Mouse (Mus musculus) macrophage (primary cell): ENCODE measurements around the gene Pik3r1. TPM values are rescaled to one million over a fixed set of nuclear protein-coding genes. Genes with fewer than 3 reads are reported as not detected.
A peak's percentile ranks its signal among the peaks of the same experiment; 100 is the strongest.

ENCODE experiments used
- H3K27ac ChIP-seq: fragments of 350-480 bp; formaldehyde crosslinking; 2 replicates; pipeline ENCODE4 v1.9.0; 2021
- H3K36me3 ChIP-seq: fragments of 350-480 bp; formaldehyde crosslinking; 2 replicates; pipeline ENCODE4 v1.9.0; 2021; ENCODE audit errors: inconsistent target
- H3K4me3 ChIP-seq: fragments of 350-480 bp; formaldehyde crosslinking; 2 replicates; pipeline ENCODE4 v1.9.0; 2021; ENCODE audit errors: inconsistent target
- H3K79me2 ChIP-seq: fragments of 350-480 bp; formaldehyde crosslinking; 2 replicates; pipeline ENCODE4 v1.9.0; 2021; ENCODE audit errors: inconsistent target
- WGBS: methylation state at CpG from one replicate; pipeline ENCODE4 v1.1.7; 2026; ENCODE audit warnings: inconsistent platforms; ENCODE audit not compliant: missing documents; 5-methylcytosine and 5-hydroxymethylcytosine counted together
- polyA plus RNA-seq: library from polyadenylated mRNA; stranded (reverse); fragments of 250-400 nt; gene quantifications from 3 replicates; pipeline ENCODE4 v1.2.4, GENCODE M21; 2018; ENCODE audit warnings: inconsistent platforms

The Pik3r1 gene
- polyA plus RNA-seq, 1 experiment from 2014 or later: 46.9 TPM

GRCm38 (mm10) chr13:101696316-101696715 lies 71.7 kb downstream of the Pik3r1 start:
- Histone ChIP-seq H3K36me3 (peaks cover 23% of the 10 kb centered on the region; the same call in 1 of the 2 replicates), H3K4me3 (no peak overlapping the region), H3K27ac (no peak overlapping the region), H3K79me2 (peaks cover 68% of the 10 kb centered on the region)
- 67% methylated on average over 3 of the region's 3 CpGs for WGBS

DNA sequence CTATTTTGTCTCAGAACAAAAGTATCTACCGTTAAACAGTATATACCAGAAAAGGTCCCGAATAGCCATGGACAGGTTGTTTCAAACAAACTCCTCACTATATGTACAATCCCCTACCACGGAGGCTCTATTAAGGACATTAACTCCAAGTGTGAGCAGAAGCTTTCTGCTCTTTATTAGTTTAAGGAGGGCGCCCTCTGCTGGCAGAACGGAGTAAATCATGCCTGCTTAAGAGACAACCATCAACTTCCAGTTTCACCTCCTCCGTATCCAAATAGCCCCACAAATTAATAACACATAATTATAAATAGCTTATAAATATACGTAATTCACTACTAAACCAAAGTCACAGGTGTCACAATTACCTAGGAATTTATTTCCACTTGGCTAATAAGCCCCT lies 72.1 kb downstream of the Pik3r1 start:
- WGBS: 11% methylated on average over 7 of the region's 7 CpGs
- no peak overlapping the region for H3K27ac ChIP-seq
- peaks cover 72% of the 10 kb centered on the region for H3K79me2 ChIP-seq
- peaks cover 21% of the 10 kb centered on the region; the same call in 1 of the 2 replicates for H3K36me3 ChIP-seq
- H3K4me3 ChIP-seq: no peak overlapping the region

- Histone ChIP-seq H3K27ac (0 out of 2 replicates have a peak overlapping the region, but pooled peaks have one; percentile 12), H3K79me2 (peaks cover 69% of the 10 kb centered on the region), H3K4me3 (peak overlapping the region; percentile 45), H3K36me3 (peaks cover 10% of the 10 kb centered on the region; the same call in 1 of the 2 replicates)
- 9% methylated on average over 44 of the region's 48 CpGs for WGBS
Observed at GRCm38 (mm10) chr13:101694496-101695251, 73.3 kb downstream of the Pik3r1 start.

- Histone ChIP-seq H3K4me3 (peak overlapping the region; percentile 45), H3K27ac (0 out of 2 replicates have a peak overlapping the region, but pooled peaks have one; percentile 12), H3K36me3 (peaks cover 7% of the 10 kb centered on the region), H3K79me2 (peaks cover 62% of the 10 kb centered on the region)
- 11% methylated on average over 12 of the region's 12 CpGs for WGBS
Observed at GRCm38 (mm10) chr13:101693967-101694495, 74.0 kb downstream of the Pik3r1 start.

DNA sequence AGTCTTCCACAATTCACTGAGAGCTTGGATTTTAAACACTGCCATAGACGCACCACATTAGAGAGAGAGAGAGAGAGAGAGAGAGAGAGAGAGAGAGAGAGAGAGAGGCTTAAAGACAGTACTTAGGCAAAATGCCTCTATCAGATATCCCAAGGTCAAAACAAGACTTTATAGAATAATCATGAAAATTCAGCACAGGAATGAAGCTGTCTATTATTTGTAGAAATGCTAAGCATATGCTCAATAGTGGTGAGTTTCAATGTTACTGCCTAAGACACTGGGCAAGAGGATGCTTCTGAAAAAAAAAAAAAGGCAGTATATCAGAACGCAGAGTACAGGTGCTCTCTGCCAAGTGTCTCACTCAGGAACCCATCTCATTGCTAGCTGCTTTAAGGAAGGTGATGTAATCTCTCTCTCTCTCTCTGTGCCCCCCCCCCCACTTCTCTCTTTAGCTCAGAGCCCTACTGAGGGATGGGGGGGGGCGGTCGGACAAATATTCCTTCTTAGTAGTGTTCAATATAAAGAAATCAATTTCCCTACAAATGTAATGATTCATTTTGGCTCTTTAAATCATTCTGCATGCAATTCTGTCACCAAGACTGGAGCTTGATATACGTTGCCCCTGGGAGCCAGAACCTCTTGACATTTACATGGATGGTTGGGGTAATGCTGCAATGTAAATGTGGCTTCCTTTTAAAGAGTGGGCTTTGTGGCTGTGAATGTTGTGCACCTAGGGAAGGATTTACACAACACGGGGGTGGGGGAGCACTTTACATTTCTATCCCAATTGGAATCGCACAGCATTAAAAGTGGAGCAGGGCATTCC lies 74.9 kb downstream of the Pik3r1 start:
- Histone ChIP-seq H3K36me3 (peaks cover 13% of the 10 kb centered on the region), H3K79me2 (peaks cover 53% of the 10 kb centered on the region), H3K27ac (no peak overlapping the region), H3K4me3 (no peak overlapping the region)
- WGBS: 56% methylated on average over 7 of the region's 7 CpGs

GRCm38 (mm10) chr13:101692239-101692784 lies 75.7 kb downstream of the Pik3r1 start:
- WGBS: 64% methylated on average over 17 of the region's 17 CpGs
- Histone ChIP-seq H3K36me3 (peaks cover 21% of the 10 kb centered on the region), H3K79me2 (peaks cover 48% of the 10 kb centered on the region), H3K27ac (no peak overlapping the region), H3K4me3 (no peak overlapping the region)

DNA sequence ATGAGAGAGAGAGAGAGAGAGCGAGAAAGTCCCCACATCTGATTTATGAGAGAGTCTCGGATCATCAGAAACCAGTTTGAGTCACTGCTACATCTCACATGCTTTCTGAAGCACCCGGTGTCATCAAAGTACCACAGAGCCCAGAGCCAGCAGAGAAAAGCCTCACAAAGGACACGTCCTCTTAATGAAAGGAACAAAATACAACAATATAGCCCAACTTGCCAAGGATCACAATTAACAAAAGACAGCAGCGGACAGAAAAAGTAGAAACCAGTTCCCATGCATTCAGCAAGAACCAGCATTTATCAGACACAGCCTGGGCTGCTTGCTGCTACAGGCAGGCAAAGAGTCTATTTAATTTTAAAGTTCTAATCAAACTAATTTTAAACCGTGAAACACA lies 76.3 kb downstream of the Pik3r1 start:
- Histone ChIP-seq H3K36me3 (peaks cover 27% of the 10 kb centered on the region), H3K27ac (no peak overlapping the region), H3K4me3 (no peak overlapping the region), H3K79me2 (peaks cover 48% of the 10 kb centered on the region)
- 79% methylated on average over 6 of the region's 6 CpGs for WGBS

- 40% methylated on average over 10 of the region's 10 CpGs for whole genome bisulfite sequencing
- H3K36me3 ChIP-seq: peaks cover 33% of the 10 kb centered on the region
- peaks cover 48% of the 10 kb centered on the region for H3K79me2 ChIP-seq
- no peak overlapping the region for H3K27ac ChIP-seq
- no peak overlapping the region for H3K4me3 ChIP-seq
Observed at GRCm38 (mm10) chr13:101690911-101691655, 76.9 kb downstream of the Pik3r1 start.

DNA sequence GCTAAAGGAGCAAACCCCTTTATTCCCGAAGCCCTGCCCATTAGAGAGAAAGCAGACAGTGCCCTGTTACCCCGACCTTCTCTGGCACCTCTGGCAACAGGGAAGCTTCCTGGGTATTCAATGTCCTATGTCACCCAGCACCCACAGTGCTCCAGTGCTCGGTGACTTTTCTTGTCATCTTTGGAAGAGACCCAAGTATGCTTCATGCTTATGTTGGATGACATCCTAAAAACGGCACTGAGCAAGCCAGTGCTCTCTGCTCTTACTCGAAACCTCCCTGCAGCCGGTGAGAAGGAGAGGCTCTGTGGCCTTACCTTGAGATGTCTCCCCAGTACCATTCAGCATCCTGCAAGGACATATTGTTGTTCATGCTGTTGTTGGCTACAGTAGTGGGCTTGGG lies 77.8 kb downstream of the Pik3r1 start:
- 66% methylated on average over 6 of the region's 6 CpGs for WGBS
- peaks cover 42% of the 10 kb centered on the region for H3K79me2 ChIP-seq
- peaks cover 42% of the 10 kb centered on the region for H3K36me3 ChIP-seq
- no peak overlapping the region for H3K27ac ChIP-seq
- H3K4me3 ChIP-seq: no peak overlapping the region

- H3K79me2 ChIP-seq: peaks cover 6% of the 10 kb centered on the region
- no peak overlapping the region for H3K27ac ChIP-seq
- H3K36me3 ChIP-seq: peaks cover 61% of the 10 kb centered on the region
- no peak overlapping the region for H3K4me3 ChIP-seq
- 86% methylated on average over 13 of the region's 13 CpGs for WGBS
Observed at GRCm38 (mm10) chr13:101686256-101686655, 81.8 kb downstream of the Pik3r1 start.

DNA sequence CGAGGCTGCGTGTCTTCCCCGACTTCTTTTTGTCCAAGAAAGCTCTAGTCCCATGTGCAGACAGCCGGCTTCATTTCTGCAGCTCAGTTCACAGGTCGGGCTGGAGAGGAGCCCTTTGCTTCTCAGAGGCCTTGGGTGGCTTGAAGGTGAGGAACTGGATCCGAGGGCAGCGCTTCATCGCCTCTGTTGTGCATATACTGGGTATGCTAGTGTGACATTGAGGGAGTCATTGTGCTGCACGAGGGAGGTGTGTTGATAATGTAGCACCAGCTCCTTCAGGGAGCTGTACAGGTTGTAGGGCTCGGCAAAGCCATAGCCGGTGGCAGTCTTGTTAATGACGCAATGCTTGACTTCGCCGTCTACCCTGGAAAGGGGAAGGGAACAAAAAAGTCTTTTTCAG lies 83.3 kb downstream of the Pik3r1 start:
- Histone ChIP-seq H3K79me2 (no peaks in the 10 kb centered on the region), H3K36me3 (peaks cover 61% of the 10 kb centered on the region), H3K4me3 (no peak overlapping the region), H3K27ac (no peak overlapping the region)
- 79% methylated on average over 14 of the region's 14 CpGs for WGBS

DNA sequence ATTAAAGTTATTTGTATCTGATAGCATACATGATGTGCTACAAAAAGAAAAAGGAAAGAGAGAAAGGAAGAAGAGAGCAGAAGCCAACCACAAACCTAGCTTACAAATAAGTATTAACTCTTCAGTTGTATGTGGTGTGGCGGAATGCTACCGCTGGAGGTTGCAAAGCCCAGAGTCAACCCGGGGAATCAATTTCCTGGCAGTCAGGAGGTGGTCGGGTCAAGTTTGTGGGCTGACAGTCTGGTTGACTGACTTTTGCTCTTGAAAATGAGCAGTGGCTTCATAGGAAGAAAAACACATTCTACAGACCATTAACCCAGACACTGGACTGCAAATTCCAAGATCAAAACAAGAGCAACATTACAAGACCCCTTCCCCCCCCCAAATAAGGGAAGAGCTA lies 85.6 kb downstream of the Pik3r1 start:
- Histone ChIP-seq H3K36me3 (peaks cover 41% of the 10 kb centered on the region), H3K79me2 (no peaks in the 10 kb centered on the region), H3K4me3 (no peak overlapping the region), H3K27ac (no peak overlapping the region)
- WGBS: 42% methylated on average over 4 of the region's 4 CpGs

DNA sequence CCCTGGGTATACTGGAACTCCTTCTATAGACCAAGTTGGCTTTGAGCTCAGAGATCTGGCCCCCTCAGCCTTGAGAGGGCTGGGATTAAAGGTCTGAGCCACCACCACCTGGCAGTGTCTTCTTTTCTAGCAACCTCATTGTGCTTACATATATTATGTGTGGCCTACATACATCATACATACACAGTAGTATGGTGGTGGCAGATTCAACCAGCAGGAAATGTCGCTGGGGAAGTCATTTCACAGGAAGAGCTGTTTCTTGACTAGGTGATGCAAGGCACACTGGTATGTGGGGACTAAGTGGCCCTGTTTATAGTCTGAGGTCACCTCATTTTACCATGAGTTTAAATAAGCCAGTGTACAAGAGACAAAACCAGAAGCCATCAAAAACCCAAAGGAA lies 87.9 kb downstream of the Pik3r1 start:
- Histone ChIP-seq H3K4me3 (no peak overlapping the region), H3K36me3 (peaks cover 18% of the 10 kb centered on the region), H3K79me2 (no peaks in the 10 kb centered on the region), H3K27ac (no peak overlapping the region)
- WGBS: no CpG with 5 or more reads among the region's 1 CpGs

DNA sequence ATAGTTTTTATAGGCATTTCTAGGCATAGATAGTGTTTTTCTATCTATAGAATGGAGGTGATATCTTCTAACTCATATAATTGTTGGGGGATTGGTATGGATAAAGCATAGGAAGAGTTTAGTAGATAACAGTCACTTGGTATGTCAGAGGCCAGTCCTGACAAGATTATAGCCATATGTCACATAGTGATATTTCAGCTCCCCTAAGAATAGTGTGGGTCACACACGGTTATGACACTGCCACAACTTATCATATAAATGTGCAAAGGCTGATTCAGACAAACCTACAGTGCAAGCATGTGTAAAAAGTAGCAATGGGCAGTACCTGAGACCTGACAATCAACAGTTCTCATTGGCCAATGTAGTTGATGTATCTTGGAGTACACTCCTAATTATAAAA lies 89.0 kb downstream of the Pik3r1 start:
- H3K79me2 ChIP-seq: no peaks in the 10 kb centered on the region
- peaks cover 8% of the 10 kb centered on the region for H3K36me3 ChIP-seq
- no peak overlapping the region for H3K4me3 ChIP-seq
- WGBS: 100% methylated on average over 1 of the region's 1 CpGs
- no peak overlapping the region for H3K27ac ChIP-seq
